Mouse (Mus musculus): ENCODE data around the gene Unc79.

GRCm38 (mm10) chr12:103131419-103131818 lies 182.8 kb downstream of the Unc79 start:
- TF ChIP-seq POLR2A (IDR thresholded peaks at IDR 0.05; ENCODE audit: extremely low read depth, insufficient read depth, low read length) (no peak), CTCF (IDR thresholded peaks at IDR 0.05; ENCODE audit: low read depth, low read length) (no peak)
